Comparison of ENCODE assay signal across 7 mouse cellular contexts in the genomic region with DNA sequence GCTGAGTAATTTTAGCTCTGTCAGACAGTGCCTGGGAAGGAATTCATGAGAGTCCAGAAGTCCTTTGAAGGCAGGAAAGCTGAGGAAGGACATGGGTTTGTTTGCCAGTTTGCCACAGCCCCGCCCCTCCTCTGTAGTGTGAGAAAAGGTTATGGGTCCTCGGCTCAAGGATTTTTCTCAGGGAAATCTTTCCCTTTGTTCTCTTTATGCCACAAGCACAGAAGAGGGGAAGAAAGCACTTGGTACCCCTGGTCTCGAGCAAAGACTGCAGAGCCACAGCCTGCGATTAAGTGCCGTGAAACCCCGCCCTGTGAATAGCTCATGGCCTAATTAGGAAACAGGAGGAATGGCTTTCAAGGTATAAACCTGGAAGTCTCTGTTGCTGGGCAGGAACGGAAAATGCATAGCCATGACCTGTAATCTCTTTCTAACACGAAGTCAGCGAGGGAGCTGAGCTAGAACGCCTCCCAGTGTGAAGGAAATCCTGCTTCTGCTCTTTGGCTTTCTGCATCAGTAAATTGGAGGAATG.
A peak's percentile ranks its signal among the peaks of the same experiment; 100 is the strongest.
DNase-seq lines count a peak whose midpoint lies in the region; ATAC-seq lines count a peak whose summit lies in the region.

No protein-coding gene starts in this region.

- H3K9ac ChIP-seq in hindbrain, embryonic 15.5 days, result no peak overlapping the region

- H3K27ac ChIP-seq in hindbrain, embryonic 15.5 days (replicated peaks), result no peak overlapping the region
- H3K27ac ChIP-seq in midbrain, embryonic 10.5 days (replicated peaks), result peak overlapping the region; percentile 70

- no peak overlapping the region for H3K4me3 ChIP-seq in hindbrain, embryonic 15.5 days
- H3K4me3 ChIP-seq in midbrain, embryonic 10.5 days, result no peak overlapping the region; the same call in 1 of the 2 replicates

- 24% methylated on average over 10 of the region's 10 CpGs for WGBS in hindbrain, embryonic 15.5 days
- WGBS in midbrain, embryonic 10.5 days, result 21% methylated on average over 10 of the region's 10 CpGs

- DNase-seq in adrenal gland, adult 2 months, result peak; percentile 75
- peak; percentile 12 for DNase-seq in embryo, embryonic 9.5 days (ENCODE audit: extremely low spot score)
- DNase-seq in midbrain, embryonic 10.5 days (ENCODE audit: low spot score), result peak; percentile 24
- DNase-seq in gastrocnemius, adult 8-10 months (ENCODE audit: low spot score in 2 of 2), result no peak
- no peak for DNase-seq in spleen, adult 12 weeks (ENCODE audit: low spot score)
- DNase-seq in urinary bladder, adult 18-20 months (ENCODE audit: low spot score in 2 of 2), result no peak

- H3K27me3 ChIP-seq in hindbrain, embryonic 15.5 days, result no peaks in the 10 kb centered on the region
- H3K27me3 ChIP-seq in midbrain, embryonic 10.5 days (ENCODE audit: low read depth, poor library complexity, severe bottlenecking), result no peaks in the 10 kb centered on the region

- H3K4me2 ChIP-seq in hindbrain, embryonic 15.5 days, result peak overlapping the region; percentile 18

- no peaks in the 10 kb centered on the region for H3K4me1 ChIP-seq in hindbrain, embryonic 15.5 days (replicated peaks)
- H3K4me1 ChIP-seq in midbrain, embryonic 10.5 days, result peaks cover 11% of the 10 kb centered on the region

- H3K9me3 ChIP-seq in hindbrain, embryonic 15.5 days, result no peaks in the 10 kb centered on the region
- no peaks in the 10 kb centered on the region for H3K9me3 ChIP-seq in midbrain, embryonic 10.5 days (replicated peaks)

- no peaks in the 10 kb centered on the region for H3K36me3 ChIP-seq in hindbrain, embryonic 15.5 days
- H3K36me3 ChIP-seq in midbrain, embryonic 10.5 days, result no peaks in the 10 kb centered on the region

- no peak for ATAC-seq in hindbrain, embryonic 15.5 days (ENCODE audit: low FRiP score, low read depth)

Comparison
In these comparisons a context has a peak if more than half of its experiments do, and no peak if none do; other contexts are left out.
1. DNase-seq: peak in adrenal gland, adult 2 months (single experiment), embryo, embryonic 9.5 days (single experiment) and midbrain, embryonic 10.5 days (single experiment); none in gastrocnemius, adult 8-10 months (0 of 2), spleen, adult 12 weeks (single experiment) and urinary bladder, adult 18-20 months (0 of 2).